Mouse (Mus musculus): ENCODE measurements around the gene Gm10228. TPM values are rescaled to one million over a fixed set of nuclear protein-coding genes. Genes with fewer than 3 reads are reported as not detected.
"Not testable (repeated sequence)": the region's sequence is repeated elsewhere in the genome, so short reads cannot be mapped to it uniquely, and the experiment has no call there.

The Gm10228 gene
- not detected in 2 replicates for polyA plus RNA-seq (2016; fragmentation: Nextera tagmentation; extraction: Ambion mirVana)

GRCm38 (mm10) chr16:89041372-89041771, at the start of gene Gm10228:
Gene Gm10228 (minus strand): TSS chr16:89041472.
- not testable (repeated sequence) for H3K4me1 ChIP-seq; DNase-seq (ENCODE audit: low spot score); H3K4me3 ChIP-seq; H3K36me3 ChIP-seq; H3K27ac ChIP-seq; H3K9me3 ChIP-seq (replicated peaks); H3K27me3 ChIP-seq (ENCODE audit: low read depth, poor library complexity, severe bottlenecking)
- 96% methylated on average over 2 of the region's 4 CpGs for WGBS

- not testable (repeated sequence) for H3K27me3 ChIP-seq (ENCODE audit: low read depth, poor library complexity, severe bottlenecking); H3K4me3 ChIP-seq; H3K36me3 ChIP-seq; H3K4me1 ChIP-seq; H3K9me3 ChIP-seq (replicated peaks); H3K27ac ChIP-seq
- peak; percentile 46 for DNase-seq (ENCODE audit: low spot score)
- WGBS = 79% methylated on average over 2 of the region's 2 CpGs
Observed at GRCm38 (mm10) chr16:89071041-89071440, 29.8 kb upstream of the Gm10228 start.

GRCm38 (mm10) chr16:89063902-89064301, 22.6 kb upstream of the Gm10228 start, which contains the start of gene 1110025L11Rik:
Gene 1110025L11Rik (minus strand): TSS chr16:89064002.
- no CpG with 5 or more reads among the region's 2 CpGs for WGBS
- DNase-seq (ENCODE audit: low spot score); H3K36me3 ChIP-seq; H3K9me3 ChIP-seq (replicated peaks); H3K4me3 ChIP-seq; H3K27me3 ChIP-seq (ENCODE audit: low read depth, poor library complexity, severe bottlenecking); H3K27ac ChIP-seq; H3K4me1 ChIP-seq: not testable (repeated sequence)

GRCm38 (mm10) chr16:89047783-89048182, 6.5 kb upstream of the Gm10228 start, which contains the start of gene Krtap6-5:
Gene Krtap6-5 (minus strand): TSS chr16:89047883.
- Histone ChIP-seq H3K4me3 (no peak within 1 kb of the TSS), H3K27me3 (ENCODE audit: low read depth, poor library complexity, severe bottlenecking) (no peaks in the 10 kb centered on the region), H3K36me3 (no peaks in the 10 kb centered on the region), H3K9me3 (replicated peaks) (no peaks in the 10 kb centered on the region), H3K4me1 (no peaks in the 10 kb centered on the region), H3K27ac (no peak within 1 kb of the TSS)
- no peak for DNase-seq (ENCODE audit: low spot score)
- 95% methylated on average over 3 of the region's 3 CpGs for WGBS

GRCm38 (mm10) chr16:89031399-89031798, 9.9 kb downstream of the Gm10228 start, which contains the start of gene Krtap6-1:
Gene Krtap6-1 (plus strand): TSS chr16:89031699.
- not testable (repeated sequence) for H3K9me3 ChIP-seq (replicated peaks); H3K4me1 ChIP-seq; H3K27me3 ChIP-seq (ENCODE audit: low read depth, poor library complexity, severe bottlenecking); H3K36me3 ChIP-seq; H3K27ac ChIP-seq; H3K4me3 ChIP-seq; DNase-seq (ENCODE audit: low spot score)
- 91% methylated on average over 3 of the region's 3 CpGs for WGBS

GRCm38 (mm10) chr16:89014984-89015383, 26.3 kb downstream of the Gm10228 start, which contains the start of gene Gm10229:
Gene Gm10229 (plus strand): TSS chr16:89015284.
- H3K27ac ChIP-seq; H3K4me1 ChIP-seq; DNase-seq (ENCODE audit: low spot score); H3K9me3 ChIP-seq (replicated peaks); H3K36me3 ChIP-seq; H3K4me3 ChIP-seq; H3K27me3 ChIP-seq (ENCODE audit: low read depth, poor library complexity, severe bottlenecking): not testable (repeated sequence)
- WGBS = 90% methylated on average over 3 of the region's 3 CpGs

- over 99% methylated on average over 3 of the region's 3 CpGs for whole genome bisulfite sequencing
- no peak overlapping the region for H3K27ac ChIP-seq
- H3K36me3 ChIP-seq = no peaks in the 10 kb centered on the region
- no peak overlapping the region for H3K4me3 ChIP-seq
- no peaks in the 10 kb centered on the region for H3K27me3 ChIP-seq (ENCODE audit: low read depth, poor library complexity, severe bottlenecking)
- DNase-seq (ENCODE audit: low spot score) = no peak
- no peaks in the 10 kb centered on the region for H3K9me3 ChIP-seq (replicated peaks)
- H3K4me1 ChIP-seq = no peaks in the 10 kb centered on the region
Observed at GRCm38 (mm10) chr16:89013973-89014372, 27.3 kb downstream of the Gm10228 start.

- Histone ChIP-seq H3K4me3 (no peak within 1 kb of the TSS), H3K9me3 (replicated peaks) (no peaks in the 10 kb centered on the region), H3K27me3 (ENCODE audit: low read depth, poor library complexity, severe bottlenecking) (no peaks in the 10 kb centered on the region), H3K27ac (no peak within 1 kb of the TSS), H3K36me3 (no peaks in the 10 kb centered on the region), H3K4me1 (no peaks in the 10 kb centered on the region)
- no peak for DNase-seq (ENCODE audit: low spot score)
- 88% methylated on average over 5 of the region's 5 CpGs for WGBS
Observed at GRCm38 (mm10) chr16:89010659-89011058, 30.6 kb downstream of the Gm10228 start, which contains the start of gene Krtap22-2. Gene Krtap22-2 (minus strand): TSS chr16:89010759.

Other genes with a start within 250 kb of the Gm10228 start
- gene Gm20741, start 229.3 kb downstream of the Gm10228 start, polyA plus RNA-seq (2016; fragmentation: Nextera tagmentation; extraction: Ambion mirVana) = not detected in 2 replicates
- gene Krtap15, start 221.3 kb downstream of the Gm10228 start, polyA plus RNA-seq (2016; fragmentation: Nextera tagmentation; extraction: Ambion mirVana) = not detected in 2 replicates
- not detected in 2 replicates for gene Krtap14, start 215.3 kb downstream of the Gm10228 start, polyA plus RNA-seq (2016; fragmentation: Nextera tagmentation; extraction: Ambion mirVana)
- not detected in 2 replicates for gene Krtap19-1, start 172.1 kb downstream of the Gm10228 start, polyA plus RNA-seq (2016; fragmentation: Nextera tagmentation; extraction: Ambion mirVana)
- not detected in 2 replicates for gene Krtap19-2, start 167.2 kb downstream of the Gm10228 start, polyA plus RNA-seq (2016; fragmentation: Nextera tagmentation; extraction: Ambion mirVana)
- gene Krtap19-3, start 163.4 kb downstream of the Gm10228 start, polyA plus RNA-seq (2016; fragmentation: Nextera tagmentation; extraction: Ambion mirVana) = not detected in 2 replicates
- gene Krtap19-4, start 156.4 kb downstream of the Gm10228 start, polyA plus RNA-seq (2016; fragmentation: Nextera tagmentation; extraction: Ambion mirVana) = not detected in 2 replicates
- not detected in 2 replicates for gene Krtap19-5, start 145.0 kb downstream of the Gm10228 start, polyA plus RNA-seq (2016; fragmentation: Nextera tagmentation; extraction: Ambion mirVana)
- gene Krtap19-9b, start 109.2 kb downstream of the Gm10228 start, polyA plus RNA-seq (2016; fragmentation: Nextera tagmentation; extraction: Ambion mirVana) = not detected in 2 replicates
- not detected in 2 replicates for gene Krtap16-3, start 78.6 kb downstream of the Gm10228 start, polyA plus RNA-seq (2016; fragmentation: Nextera tagmentation; extraction: Ambion mirVana)
- not detected in 2 replicates for gene Krtap22-2, start 30.7 kb downstream of the Gm10228 start, polyA plus RNA-seq (2016; fragmentation: Nextera tagmentation; extraction: Ambion mirVana)
- gene Gm10229, start 26.2 kb downstream of the Gm10228 start, polyA plus RNA-seq (2016; fragmentation: Nextera tagmentation; extraction: Ambion mirVana) = not detected in 2 replicates
- gene Krtap6-1, start 9.8 kb downstream of the Gm10228 start, polyA plus RNA-seq (2016; fragmentation: Nextera tagmentation; extraction: Ambion mirVana) = not detected in 2 replicates
- not detected in 2 replicates for gene Krtap6-5, start 6.4 kb upstream of the Gm10228 start, polyA plus RNA-seq (2016; fragmentation: Nextera tagmentation; extraction: Ambion mirVana)
- not detected in 2 replicates for gene 1110025L11Rik, start 22.5 kb upstream of the Gm10228 start, polyA plus RNA-seq (2016; fragmentation: Nextera tagmentation; extraction: Ambion mirVana)
- gene Krtap6-3, start 42.5 kb upstream of the Gm10228 start, polyA plus RNA-seq (2016; fragmentation: Nextera tagmentation; extraction: Ambion mirVana) = not detected in 2 replicates
- not detected in 2 replicates for gene Gm6358, start 99.4 kb upstream of the Gm10228 start, polyA plus RNA-seq (2016; fragmentation: Nextera tagmentation; extraction: Ambion mirVana)
- not detected in 2 replicates for gene Gm10061, start 109.6 kb upstream of the Gm10228 start, polyA plus RNA-seq (2016; fragmentation: Nextera tagmentation; extraction: Ambion mirVana)
- not detected in 2 replicates for gene Gm9789, start 116.5 kb upstream of the Gm10228 start, polyA plus RNA-seq (2016; fragmentation: Nextera tagmentation; extraction: Ambion mirVana)
- gene Gm7735, start 128.0 kb upstream of the Gm10228 start, polyA plus RNA-seq (2016; fragmentation: Nextera tagmentation; extraction: Ambion mirVana) = not detected in 2 replicates
- not detected in 2 replicates for gene 1110057P08Rik, start 133.3 kb upstream of the Gm10228 start, polyA plus RNA-seq (2016; fragmentation: Nextera tagmentation; extraction: Ambion mirVana)
- not detected in 2 replicates for gene Krtap20-2, start 164.4 kb upstream of the Gm10228 start, polyA plus RNA-seq (2016; fragmentation: Nextera tagmentation; extraction: Ambion mirVana)

Data from limb, embryonic 10.5 days (tissue).